Mouse (Mus musculus) duodenum, adult 2 months (tissue): ENCODE results near the gene Gstt1. TPM values are rescaled to one million over a fixed set of nuclear protein-coding genes. Genes with fewer than 3 reads are reported as not detected.

Experiments
- polyA plus RNA-seq: library from polyadenylated mRNA; depleted of rRNA; stranded (reverse); fragments of >200 nt; gene quantifications from 2 replicates; pipeline ENCODE4 v1.2.3, GENCODE M21; 2012; ENCODE audit warnings: low replicate concordance; rRNA removed

Gstt1 gene
- polyA plus RNA-seq = 155 and 255 TPM in 2 replicates

DNA sequence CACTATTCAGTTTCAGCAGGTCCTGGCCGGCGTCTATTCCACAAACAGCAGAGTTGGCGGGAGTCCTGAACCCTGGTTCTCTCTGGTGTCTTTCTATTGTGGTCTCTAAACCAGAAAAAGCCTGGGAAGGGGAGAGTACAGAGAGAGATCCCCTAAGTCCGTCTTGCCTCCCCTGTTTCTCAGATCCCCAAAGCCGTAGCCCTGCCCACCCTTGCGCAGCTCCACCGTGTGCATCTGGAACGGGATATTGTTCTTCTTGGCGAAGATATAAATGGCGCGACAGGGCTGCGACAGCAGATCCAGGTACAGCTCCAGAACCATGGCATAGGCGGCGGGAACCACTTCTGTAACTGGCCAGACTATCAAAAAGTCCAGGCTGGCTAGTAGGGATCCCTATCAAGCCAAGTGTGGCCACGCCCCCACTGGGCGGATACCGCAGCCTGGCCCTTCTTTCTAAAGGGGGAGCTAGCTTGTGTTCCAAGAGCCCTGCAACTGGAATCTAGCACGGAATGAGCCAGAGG is at the start of gene Gstt1:
TSS of gene Gstt1 (minus strand) at position 409 of the 521 bp plus-strand sequence.

DNA sequence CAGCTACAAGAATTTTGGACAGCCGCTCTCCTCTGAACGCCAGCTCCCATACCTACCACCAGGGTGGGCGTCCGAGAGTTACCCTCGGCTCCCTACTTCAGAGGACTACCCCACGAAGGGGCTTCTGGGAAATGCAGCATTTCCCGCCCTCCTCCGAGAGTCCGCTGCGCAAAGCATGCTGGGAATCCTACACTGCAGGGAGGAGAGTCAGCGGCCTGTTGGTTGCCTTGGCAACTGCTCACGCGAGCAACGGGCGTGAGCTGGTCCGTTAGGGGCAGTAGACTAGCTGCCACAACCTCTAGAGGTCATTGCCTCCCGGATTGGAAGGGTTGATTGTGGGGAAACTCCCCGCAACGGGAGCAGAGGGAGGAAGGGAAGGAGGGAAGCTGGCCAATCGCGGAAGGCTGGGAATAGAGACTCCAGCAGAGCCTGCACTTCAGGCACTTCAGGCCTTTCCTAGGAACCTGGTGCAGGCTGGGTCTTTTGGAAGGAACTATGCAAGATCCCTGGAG is 38.9 kb upstream of the Gstt1 start, which contains the start of gene Gstt2:
TSS of gene Gstt2 (minus strand) at position 177 of the 512 bp plus-strand sequence.

DNA sequence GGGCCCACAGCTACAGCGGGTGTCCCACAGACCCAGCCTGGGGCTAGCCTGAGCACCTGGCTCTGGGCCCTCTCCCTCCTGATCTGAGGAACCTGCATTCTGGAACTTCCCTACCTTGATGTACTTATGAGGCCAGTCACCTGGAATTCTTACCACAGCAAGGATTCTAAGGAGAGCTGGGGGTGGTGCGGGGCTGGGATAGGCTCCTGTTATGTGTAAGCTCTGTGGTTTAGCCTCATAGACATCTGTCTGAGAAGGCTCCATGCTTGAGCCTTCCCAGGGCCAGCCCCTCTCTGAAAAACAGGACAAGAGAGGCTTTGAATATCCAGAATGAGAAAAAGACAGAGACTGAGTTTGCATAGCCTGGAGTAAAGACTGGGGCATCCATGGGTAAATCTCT is 24.1 kb upstream of the Gstt1 start, which contains the start of gene Gstt4:
TSS of gene Gstt4 (minus strand) at position 101 of the 400 bp plus-strand sequence.

DNA sequence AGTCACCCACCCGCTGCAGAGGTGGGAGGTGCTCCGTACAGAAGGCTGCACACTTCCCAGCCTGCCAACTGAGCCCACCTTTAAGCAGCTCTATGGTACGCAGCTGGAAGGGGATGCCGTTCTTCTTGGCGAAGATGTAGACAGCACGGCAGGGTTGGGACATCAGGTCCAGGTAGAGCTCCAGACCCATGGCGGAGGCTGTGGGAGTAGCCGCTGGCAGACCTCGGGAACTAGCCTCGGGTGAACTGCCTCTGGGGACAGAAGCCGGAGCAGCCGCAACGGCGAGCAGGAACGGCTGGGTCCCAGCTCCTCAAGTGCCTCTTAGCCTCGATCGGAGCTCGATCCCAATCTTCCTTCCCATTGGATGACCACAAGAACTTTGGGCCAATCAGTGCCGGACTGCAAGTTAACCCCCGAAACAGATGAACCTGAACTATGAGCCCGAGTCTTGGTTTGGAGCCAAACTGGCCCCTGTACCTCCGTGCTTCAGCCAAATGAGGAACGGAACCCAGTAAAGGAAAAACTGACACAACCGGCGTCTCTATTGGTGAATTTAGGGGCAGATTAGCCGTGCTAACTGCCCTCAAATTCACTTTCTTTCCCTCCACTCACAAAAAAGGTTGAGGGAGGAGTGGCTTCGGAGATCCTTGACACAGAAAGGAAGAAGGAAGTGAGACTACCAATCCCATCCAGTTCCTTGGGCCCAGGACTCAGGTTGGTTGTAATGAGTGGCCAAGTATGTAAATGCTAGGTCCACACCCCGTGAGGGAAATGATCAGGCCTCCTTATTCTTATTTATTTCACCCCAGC is 17.4 kb downstream of the Gstt1 start, which contains the start of the genes Gm20441 and Gstt3:
TSS of gene Gm20441 (minus strand) at position 186 of the 810 bp plus-strand sequence.
TSS of gene Gstt3 (minus strand) at position 646 of the 810 bp plus-strand sequence.

DNA sequence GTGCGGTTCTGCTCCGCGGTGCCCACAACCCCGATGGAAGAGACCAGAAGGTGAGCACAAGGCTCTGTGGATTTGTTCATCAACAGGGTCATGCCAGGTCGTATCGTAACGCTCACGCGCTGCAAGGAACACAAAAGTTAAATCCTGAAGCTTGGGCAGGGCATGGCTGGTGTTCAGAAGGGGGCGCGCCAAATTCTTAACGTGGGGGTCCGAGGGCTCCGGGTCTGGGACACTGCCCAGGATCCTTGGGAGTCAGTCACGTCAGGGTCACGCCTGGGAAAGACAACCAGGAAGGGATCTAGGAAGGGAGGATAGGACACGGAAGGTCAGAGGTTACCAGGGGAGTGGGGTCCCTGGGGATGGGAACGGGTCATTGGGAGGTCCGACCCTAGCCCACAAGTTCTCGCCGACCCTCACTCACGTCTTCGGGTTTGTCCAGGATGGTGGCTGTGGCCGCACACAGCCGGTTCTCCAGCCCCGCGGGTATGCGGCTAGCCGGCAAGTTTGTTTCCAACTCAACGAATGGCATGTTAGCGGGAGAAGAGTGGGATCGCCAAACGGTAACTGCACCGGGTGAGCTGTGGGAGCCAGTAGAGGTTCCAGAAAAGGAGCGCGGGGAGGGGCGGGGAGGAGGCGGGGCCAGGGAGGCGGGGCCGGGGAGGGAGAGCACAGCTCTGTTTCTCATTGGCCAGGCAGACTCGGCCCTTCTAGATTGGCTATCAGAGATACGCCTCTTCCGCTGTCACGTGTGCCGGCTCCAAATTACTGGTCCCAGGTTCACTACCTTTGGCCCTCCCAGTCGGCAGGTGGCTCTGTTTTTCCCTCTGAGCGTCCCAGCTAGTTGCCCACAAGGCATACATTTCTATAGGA is 25.4 kb downstream of the Gstt1 start, which contains the start of gene Ddt:
TSS of gene Ddt (minus strand) at position 620 of the 870 bp plus-strand sequence.

DNA sequence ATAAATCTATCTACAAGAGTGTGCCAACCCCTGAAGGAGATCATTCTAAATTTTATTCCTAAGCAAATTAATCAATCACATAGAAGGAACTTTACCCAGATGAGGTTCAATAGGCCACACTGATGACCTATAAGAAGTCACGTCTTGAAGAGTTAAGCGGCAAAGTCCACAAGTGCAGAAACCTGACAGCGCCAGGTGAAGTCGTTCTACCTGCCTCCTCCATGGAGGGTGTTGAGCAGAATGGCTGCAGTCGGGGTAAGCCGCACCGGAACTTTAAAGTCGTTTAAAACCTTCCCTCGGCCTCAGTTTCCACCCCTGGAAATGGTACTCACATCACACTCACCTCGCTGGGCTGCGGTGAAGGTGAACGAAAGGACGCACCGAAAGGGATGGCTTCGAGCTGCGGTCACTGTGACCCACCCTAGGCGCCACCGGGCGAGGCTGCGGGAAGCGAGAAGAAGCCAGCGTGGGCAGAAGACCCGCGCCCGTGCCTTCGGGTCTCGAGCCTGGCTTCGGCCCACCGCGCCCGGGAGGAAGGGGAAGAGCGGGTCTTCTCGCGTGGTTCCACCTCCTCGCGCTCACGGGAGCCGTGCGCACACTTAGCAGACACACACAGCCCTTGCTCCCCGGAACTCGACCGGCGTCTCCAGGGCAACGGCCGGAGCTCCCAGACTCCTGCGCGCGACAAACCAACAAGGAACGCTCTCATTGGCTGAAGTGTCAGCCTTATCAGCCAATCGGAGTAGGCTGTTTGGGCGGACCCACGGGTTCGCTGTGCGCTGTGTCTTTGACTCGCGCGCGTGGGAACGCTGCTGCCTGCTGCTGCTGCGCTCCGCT is 34.5 kb downstream of the Gstt1 start, which contains the start of gene Cabin1:
TSS of gene Cabin1 (minus strand) at position 660 of the 837 bp plus-strand sequence.

Other genes starting within 250 kb of the Gstt1 start
- gene Lrrc75b, start 238.3 kb downstream of the Gstt1 start, polyA plus RNA-seq = 1.2 and 2.3 TPM in 2 replicates
- 547 and 933 TPM in 2 replicates for gene Ggt1, start 237.0 kb downstream of the Gstt1 start, polyA plus RNA-seq
- gene Ggt5, start 209.2 kb downstream of the Gstt1 start, polyA plus RNA-seq = 26.8 and 33.3 TPM in 2 replicates
- 13.4 and 185 TPM in 2 replicates for gene Susd2, start 154.6 kb downstream of the Gstt1 start, polyA plus RNA-seq
- gene Cabin1, start 34.2 kb downstream of the Gstt1 start, polyA plus RNA-seq = 28.9 and 35.0 TPM in 2 replicates
- gene Ddt, start 25.2 kb downstream of the Gstt1 start, polyA plus RNA-seq = 72.5 and 123 TPM in 2 replicates
- 0.35 and 0.62 TPM in 2 replicates for gene Gm20441, start 17.6 kb downstream of the Gstt1 start, polyA plus RNA-seq
- gene Gstt3, start 17.2 kb downstream of the Gstt1 start, polyA plus RNA-seq = 54.3 and 60.2 TPM in 2 replicates
- gene Gstt4, start 24.0 kb upstream of the Gstt1 start, polyA plus RNA-seq = not detected in 2 replicates
- gene Gstt2, start 38.8 kb upstream of the Gstt1 start, polyA plus RNA-seq = 143 and 478 TPM in 2 replicates
- 800 and 939 TPM in 2 replicates for gene Mif, start 61.7 kb upstream of the Gstt1 start, polyA plus RNA-seq
- 82.6 and 108 TPM in 2 replicates for gene Derl3, start 94.8 kb upstream of the Gstt1 start, polyA plus RNA-seq
- 32.6 and 50.7 TPM in 2 replicates for gene Smarcb1, start 123.0 kb upstream of the Gstt1 start, polyA plus RNA-seq
- gene Chchd10, start 134.5 kb upstream of the Gstt1 start, polyA plus RNA-seq = 2,198 and 3,586 TPM in 2 replicates
- 7.4 and 10.6 TPM in 2 replicates for gene Mmp11, start 137.9 kb upstream of the Gstt1 start, polyA plus RNA-seq
- gene Gm867, start 142.1 kb upstream of the Gstt1 start, polyA plus RNA-seq = not detected in 2 replicates
- 15.6 and 34.8 TPM in 2 replicates for gene Vpreb3, start 144.5 kb upstream of the Gstt1 start, polyA plus RNA-seq
- 0.06 and 0.18 TPM in 2 replicates for gene Gm5134, start 155.9 kb upstream of the Gstt1 start, polyA plus RNA-seq
- gene Zfp280b, start 234.1 kb upstream of the Gstt1 start, polyA plus RNA-seq = 3.8 TPM in 2 replicates